Mouse (Mus musculus) lung, postnatal 0 days (tissue): Measurements from ENCODE around the gene Khk. TPM values are rescaled to one million over a fixed set of nuclear protein-coding genes. Genes with fewer than 3 reads are reported as not detected.

Experiments
- ATAC-seq: fragments of 200-750 bp; cut with Nextera tagmentation; 2 replicates; pipeline ENCODE4 v1.8.0; 2017; ENCODE audit warnings: moderate library complexity
- DNase-seq: peaks from one replicate; pipeline ENCODE4 v3.0.0-alpha.2; 2016; ENCODE audit warnings: low spot score
- H3K27ac ChIP-seq: fragments of 300-500 bp; sonication (generic); 2 replicates; pipeline ENCODE4 v1.5.1; 2014; ENCODE audit warnings: antibody characterized with exemption, mild to moderate bottlenecking, low read length, mixed read lengths
- H3K27me3 ChIP-seq: fragments of 300-500 bp; sonication (generic); replicated peaks from 2 replicates; pipeline ENCODE4 v1.6.1; 2014; ENCODE audit warnings: low read length, mixed read lengths; ENCODE audit not compliant: insufficient read depth
- H3K36me3 ChIP-seq: fragments of 300-500 bp; sonication (generic); 2 replicates; pipeline ENCODE4 v1.6.1; 2014; ENCODE audit warnings: low read length, mixed read lengths; ENCODE audit not compliant: insufficient read depth
- H3K4me1 ChIP-seq: fragments of 300-500 bp; sonication (generic); 2 replicates; pipeline ENCODE4 v1.6.1; 2014; ENCODE audit warnings: antibody characterized with exemption, low read depth, low read length, mixed read lengths; ENCODE audit not compliant: insufficient read depth
- H3K4me2 ChIP-seq: fragments of 300-500 bp; sonication (generic); replicated peaks from 2 replicates; pipeline ENCODE4 v1.6.1; 2014; ENCODE audit warnings: low read depth, mild to moderate bottlenecking, low read length, moderate library complexity, mixed read lengths
- H3K4me3 ChIP-seq: fragments of 300-500 bp; sonication (generic); 2 replicates; pipeline ENCODE4 v1.5.1; 2014; ENCODE audit warnings: low read depth, low read length
- H3K9ac ChIP-seq: fragments of 300-500 bp; sonication (generic); replicated peaks from 2 replicates; pipeline ENCODE4 v1.6.1; 2014; ENCODE audit warnings: low read depth, mild to moderate bottlenecking
- H3K9me3 ChIP-seq: fragments of 300-500 bp; sonication (generic); 2 replicates; pipeline ENCODE4 v1.6.1; 2016; ENCODE audit warnings: low read length, mixed read lengths
- CTCF ChIP-seq: IDR thresholded peaks from 2 replicates; pipeline ENCODE4 v1.5.1; 2016; ENCODE audit warnings: antibody characterized with exemption, mild to moderate bottlenecking
- EP300 ChIP-seq: IDR thresholded peaks from 2 replicates; pipeline ENCODE4 v1.6.1; 2016; ENCODE audit warnings: antibody characterized with exemption, mild to moderate bottlenecking, control low read depth
- WGBS: fragments of 180-500 bp; shearing (Covaris S2); extraction: QIAGEN DNeasy Blood & Tissue Kit; methylation state at CpG from one replicate; pipeline ENCODE4 v1.1.7; 2014; 5-methylcytosine and 5-hydroxymethylcytosine counted together
- polyA plus RNA-seq: library from polyadenylated mRNA; unstranded; fragments of >200 nt; fragmentation: Nextera tagmentation; extraction: Ambion mirVana; gene quantifications from 2 replicates; pipeline ENCODE4 v1.2.1, GENCODE M21; 2015

Khk gene
- polyA plus RNA-seq, 1 experiment from 2014 or later = 48.7 TPM

DNA sequence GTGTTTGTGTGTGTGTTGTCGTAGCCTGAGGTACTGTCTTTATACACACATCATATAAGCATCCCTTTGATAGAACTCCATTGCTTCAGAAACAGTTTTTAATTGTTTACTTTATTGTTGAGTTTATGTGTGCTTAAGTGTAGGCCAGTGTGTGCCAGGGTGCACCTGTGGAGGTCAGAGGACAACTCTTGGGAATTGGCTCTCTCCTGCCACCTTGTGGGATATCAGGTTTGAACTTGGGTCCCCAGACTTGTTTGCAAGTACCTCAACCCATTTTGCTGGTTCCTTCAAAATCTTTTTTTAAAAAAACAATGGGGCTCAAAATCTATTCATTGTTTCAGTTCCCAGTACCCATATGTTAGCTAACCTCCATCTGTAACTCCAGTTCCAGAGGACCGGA is 21.8 kb downstream of the Khk start:
- H3K4me2 ChIP-seq = no peak overlapping the region
- 92% methylated on average over 2 of the region's 2 CpGs for WGBS
- ATAC-seq = no peak

DNA sequence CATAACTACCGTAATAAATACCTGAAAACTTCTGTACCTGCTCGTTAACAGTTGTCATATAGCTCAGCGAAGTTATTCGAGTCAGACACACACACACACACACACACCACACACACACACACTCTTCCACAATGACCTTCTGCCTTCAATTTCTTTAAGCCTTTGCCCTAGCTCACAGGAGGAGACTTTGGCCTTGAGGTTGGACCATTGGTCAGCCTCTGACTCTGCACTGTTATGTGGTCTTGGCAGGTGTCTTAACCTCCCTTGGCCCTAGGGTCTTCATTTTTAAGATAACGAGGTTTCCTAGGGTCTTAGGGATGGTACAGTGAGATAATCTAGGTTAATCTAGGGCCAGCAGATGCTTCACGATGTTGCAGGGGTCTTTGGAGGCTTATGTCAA is 23.1 kb downstream of the Khk start:
- no peak for ATAC-seq
- H3K4me3 ChIP-seq = no peak overlapping the region
- no peak for DNase-seq
- peaks cover 1% of the 10 kb centered on the region; the same call in 1 of the 2 replicates for H3K4me1 ChIP-seq
- no peaks in the 10 kb centered on the region for H3K27me3 ChIP-seq
- no peaks in the 10 kb centered on the region for H3K36me3 ChIP-seq
- WGBS = 91% methylated on average over 6 of the region's 6 CpGs
- H3K9ac ChIP-seq = no peak overlapping the region
- no peak overlapping the region for H3K27ac ChIP-seq
- no peak for TF ChIP-seq EP300
- TF ChIP-seq CTCF = no peak
- no peak overlapping the region for H3K4me2 ChIP-seq
- no peaks in the 10 kb centered on the region for H3K9me3 ChIP-seq

More for the DNA sequence above, 21.8 kb downstream of the Khk start:
- Histone ChIP-seq H3K9me3 (no peaks in the 10 kb centered on the region), H3K9ac (no peak overlapping the region), H3K27ac (no peak overlapping the region), H3K4me1 (no peaks in the 10 kb centered on the region), H3K36me3 (no peaks in the 10 kb centered on the region), H3K4me3 (no peak overlapping the region), H3K27me3 (no peaks in the 10 kb centered on the region)
- no peak for DNase-seq
- TF ChIP-seq EP300 (no peak), CTCF (peak; percentile 50)

DNA sequence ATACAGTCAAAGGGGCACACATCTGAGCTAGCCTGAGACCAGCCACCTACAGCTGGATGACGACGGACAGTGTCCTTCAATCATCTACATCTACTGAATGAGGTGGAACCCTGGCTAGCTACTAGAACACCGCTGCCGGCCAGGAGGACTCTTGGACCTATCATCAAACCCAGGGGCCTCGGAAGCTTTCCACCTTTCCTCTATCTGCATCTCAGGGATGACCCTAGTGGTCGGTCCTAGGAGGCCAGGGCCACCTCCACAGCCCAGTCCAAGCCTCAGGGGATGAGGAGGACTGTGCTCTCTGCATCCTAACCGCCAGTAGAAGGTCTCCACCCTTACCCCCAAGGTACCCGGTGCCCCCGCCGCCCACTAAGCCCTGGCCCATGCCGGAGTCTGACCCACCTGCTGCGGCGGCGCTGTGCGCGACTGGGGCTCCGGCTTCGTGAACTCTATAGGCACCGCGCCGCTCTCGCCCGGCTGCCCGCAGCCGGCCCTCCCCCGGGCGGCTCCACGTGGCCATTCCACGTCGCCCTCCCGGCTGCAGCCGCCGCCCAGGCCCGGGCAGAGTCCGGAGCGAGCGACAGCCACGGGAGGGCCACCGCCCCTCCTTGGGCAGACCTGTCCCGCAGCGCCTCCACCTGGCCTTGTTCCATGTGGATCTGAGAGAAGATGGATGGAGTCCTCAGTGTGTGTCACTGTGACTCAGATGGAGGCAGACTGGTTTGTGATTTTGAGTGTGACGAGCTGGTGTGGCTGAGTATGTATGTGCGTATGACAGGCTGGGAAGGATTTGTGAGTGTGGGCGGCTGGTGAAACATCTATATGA is 23.9 kb downstream of the Khk start, which contains the start of gene Cgref1:
Cgref1 (minus strand) TSS at position 636 of the 826 bp plus-strand sequence.
- no peak for TF ChIP-seq EP300
- TF ChIP-seq CTCF = peak; percentile 67
- DNase-seq (peak; percentile 69), ATAC-seq (peak; percentile 75)
- no peaks in the 10 kb centered on the region for H3K36me3 ChIP-seq
- no peaks in the 10 kb centered on the region for H3K9me3 ChIP-seq
- H3K4me1 ChIP-seq = peaks cover 3% of the 10 kb centered on the region; the same call in 1 of the 2 replicates
- no peak within 1 kb of the TSS for H3K27ac ChIP-seq
- peak within 1 kb of the TSS; percentile 21; the same call in 1 of the 2 replicates for H3K4me3 ChIP-seq
- H3K9ac ChIP-seq = no peak within 1 kb of the TSS
- no peaks in the 10 kb centered on the region for H3K27me3 ChIP-seq
- 6% methylated on average over 44 of the region's 44 CpGs for WGBS
- H3K4me2 ChIP-seq = peak within 1 kb of the TSS; percentile 59

DNA sequence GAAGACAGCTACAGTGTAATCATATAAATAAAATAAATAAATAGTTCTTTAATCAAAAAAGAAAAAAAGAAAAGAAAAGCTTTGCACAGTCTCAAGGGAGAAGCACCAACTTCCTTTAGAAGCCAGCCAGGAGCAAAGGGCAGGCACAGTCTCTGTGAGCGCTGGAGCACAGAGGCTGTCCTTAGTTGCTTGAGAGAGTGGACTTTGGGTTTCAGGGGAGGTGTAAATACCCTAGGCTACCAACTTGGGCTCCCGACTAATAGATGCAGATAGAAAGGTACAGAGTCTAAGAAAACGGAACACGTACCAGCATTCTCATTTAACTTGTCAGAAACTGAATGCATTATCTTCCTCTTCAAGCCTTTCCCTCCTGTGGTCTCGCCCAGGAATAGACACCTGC is 27.4 kb downstream of the Khk start:
- DNase-seq (no peak), ATAC-seq (no peak)
- no peak overlapping the region for H3K4me2 ChIP-seq
- no peak overlapping the region for H3K9ac ChIP-seq
- no peaks in the 10 kb centered on the region for H3K9me3 ChIP-seq
- WGBS = 88% methylated on average over 5 of the region's 5 CpGs
- peaks cover 10% of the 10 kb centered on the region; the same call in 1 of the 2 replicates for H3K36me3 ChIP-seq
- H3K4me3 ChIP-seq = no peak overlapping the region
- peaks cover 3% of the 10 kb centered on the region; the same call in 1 of the 2 replicates for H3K4me1 ChIP-seq
- H3K27me3 ChIP-seq = no peaks in the 10 kb centered on the region
- H3K27ac ChIP-seq = no peak overlapping the region
- TF ChIP-seq EP300 = no peak
- no peak for TF ChIP-seq CTCF

DNA sequence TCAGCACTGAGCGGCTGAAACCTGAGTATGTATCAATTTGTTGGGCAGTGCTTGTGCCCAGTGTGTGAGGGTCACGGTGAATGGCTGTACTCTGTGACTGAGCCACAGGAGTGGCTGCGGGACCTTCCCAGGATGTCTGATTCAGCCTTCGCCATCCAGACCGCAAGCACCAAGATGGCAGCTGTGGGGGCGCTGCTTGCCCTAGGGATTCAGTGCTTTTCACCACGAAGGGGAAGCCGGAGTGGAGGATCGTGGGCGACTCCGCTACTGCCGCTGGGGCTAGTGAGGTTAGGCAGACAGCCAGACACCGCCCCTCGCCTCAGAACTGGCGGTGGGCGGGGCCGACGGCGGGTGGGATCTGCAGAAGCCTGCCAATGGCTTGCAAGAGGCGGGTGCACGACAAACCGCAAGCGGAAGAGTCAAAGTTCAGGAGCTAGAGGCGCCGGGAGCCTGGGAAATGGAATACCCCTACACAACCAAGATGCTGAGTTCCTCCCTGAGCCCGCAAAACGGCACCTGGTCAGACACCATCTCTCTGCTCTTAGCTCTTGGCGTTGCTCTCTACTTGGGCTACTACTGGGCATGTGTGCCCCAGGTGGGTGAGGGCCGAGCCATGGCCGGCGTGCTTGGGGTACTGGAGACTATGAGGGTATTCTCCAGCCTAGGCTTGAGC is 28.6 kb downstream of the Khk start:
- H3K9ac ChIP-seq = peak overlapping the region; percentile 46
- ATAC-seq = peak; percentile 89
- 0% methylated on average over 31 of the region's 31 CpGs for WGBS
- peak overlapping the region; percentile 89 for H3K4me2 ChIP-seq
- H3K9me3 ChIP-seq = no peaks in the 10 kb centered on the region
- DNase-seq = peak; percentile 95
- H3K4me1 ChIP-seq = peaks cover 3% of the 10 kb centered on the region; the same call in 1 of the 2 replicates
- peak; percentile 35 for TF ChIP-seq CTCF
- no peak for TF ChIP-seq EP300
- peak overlapping the region; percentile 34 for H3K27ac ChIP-seq
- no peaks in the 10 kb centered on the region for H3K27me3 ChIP-seq
- H3K4me3 ChIP-seq = peak overlapping the region; percentile 59
- peaks cover 18% of the 10 kb centered on the region for H3K36me3 ChIP-seq

DNA sequence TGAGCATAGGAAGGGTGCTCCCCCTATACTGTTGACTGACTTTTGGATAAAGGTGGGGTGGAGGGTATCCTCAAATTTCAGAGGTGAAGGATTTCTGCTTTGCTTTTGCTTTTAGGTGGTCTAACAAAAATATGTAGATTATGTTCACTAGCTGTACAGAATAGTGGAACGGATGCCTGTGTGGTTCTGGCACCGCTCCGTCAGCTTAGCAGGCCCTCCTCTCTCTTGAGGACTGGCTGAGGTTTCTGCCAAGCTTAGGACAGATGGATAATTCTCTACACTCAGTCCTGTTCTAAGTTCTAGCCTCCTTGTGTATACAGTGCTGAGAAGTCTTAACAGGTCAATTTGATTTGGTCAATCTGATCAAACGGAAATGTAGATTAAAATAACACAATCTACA is 29.2 kb downstream of the Khk start:
- Histone ChIP-seq H3K36me3 (peaks cover 24% of the 10 kb centered on the region), H3K4me3 (peak overlapping the region; percentile 59), H3K9me3 (no peaks in the 10 kb centered on the region), H3K4me1 (peaks cover 3% of the 10 kb centered on the region; the same call in 1 of the 2 replicates), H3K9ac (peak overlapping the region; percentile 46), H3K4me2 (peak overlapping the region; percentile 89), H3K27ac (peak overlapping the region; percentile 34; the same call in 1 of the 2 replicates), H3K27me3 (no peaks in the 10 kb centered on the region)
- 58% methylated on average over 4 of the region's 4 CpGs for WGBS
- DNase-seq (no peak), ATAC-seq (no peak)
- TF ChIP-seq EP300 (no peak), CTCF (no peak)
